Mouse (Mus musculus) forebrain, embryonic 12.5 days (tissue): ENCODE results near the gene Abca16. TPM values are rescaled to one million over a fixed set of nuclear protein-coding genes. Genes with fewer than 3 reads are reported as not detected.

Source experiments
- ATAC-seq: fragments of 200-750 bp; cut with Nextera tagmentation; 2 replicates; pipeline ENCODE4 v1.8.0; 2017; ENCODE audit warnings: moderate TSS enrichment; ENCODE audit not compliant: low FRiP score
- H3K27ac ChIP-seq: fragments of 300-500 bp; sonication (generic); 2 replicates; pipeline ENCODE4 v1.5.1; 2016; ENCODE audit warnings: mild to moderate bottlenecking
- H3K27me3 ChIP-seq: fragments of 300-500 bp; sonication (generic); 2 replicates; pipeline ENCODE4 v1.6.1; 2016; ENCODE audit warnings: mild to moderate bottlenecking
- H3K36me3 ChIP-seq: fragments of 300-500 bp; sonication (generic); replicated peaks from 2 replicates; pipeline ENCODE4 v1.6.1; 2016; ENCODE audit warnings: mild to moderate bottlenecking
- H3K4me1 ChIP-seq: fragments of 300-500 bp; sonication (generic); 2 replicates; pipeline ENCODE4 v1.6.1; 2016
- H3K4me2 ChIP-seq: fragments of 300-500 bp; sonication (generic); 2 replicates; pipeline ENCODE4 v1.6.1; 2016; ENCODE audit warnings: mild to moderate bottlenecking, moderate library complexity
- H3K4me3 ChIP-seq: fragments of 300-500 bp; sonication (generic); replicated peaks from 2 replicates; pipeline ENCODE4 v1.5.1; 2016; ENCODE audit warnings: mild to moderate bottlenecking
- H3K9ac ChIP-seq: fragments of 300-500 bp; sonication (generic); 2 replicates; pipeline ENCODE4 v1.6.1; 2016; ENCODE audit warnings: mild to moderate bottlenecking
- H3K9me3 ChIP-seq: fragments of 300-500 bp; sonication (generic); 2 replicates; pipeline ENCODE4 v1.6.1; 2016
- WGBS: fragments of 180-500 bp; shearing (Covaris S2); methylation state at CpG from one replicate; pipeline ENCODE4 v1.1.7; 2016; 5-methylcytosine and 5-hydroxymethylcytosine counted together
- polyA plus RNA-seq: library from polyadenylated mRNA; unstranded; fragments of >200 nt; fragmentation: Nextera tagmentation; extraction: Ambion mirVana; gene quantifications from 2 replicates; pipeline ENCODE4 v1.2.1, GENCODE M21; 2016

Abca16 gene
- polyA plus RNA-seq: 0.04 TPM in 1 of 2 replicates, not detected in the other

GRCm38 (mm10) chr7:120409447-120409846, at the start of gene Abca16:
Gene Abca16, plus strand, starts transcription at chr7:120409647.
- no peaks in the 10 kb centered on the region for H3K9me3 ChIP-seq
- no peaks in the 10 kb centered on the region for H3K4me1 ChIP-seq
- no peaks in the 10 kb centered on the region for H3K36me3 ChIP-seq
- no peak within 1 kb of the TSS for H3K9ac ChIP-seq
- 82% methylated on average over 10 of the region's 10 CpGs for WGBS
- no peak within 1 kb of the TSS for H3K4me3 ChIP-seq
- H3K27ac ChIP-seq: no peak within 1 kb of the TSS
- no peak for ATAC-seq
- H3K27me3 ChIP-seq: no peaks in the 10 kb centered on the region
- H3K4me2 ChIP-seq: no peak within 1 kb of the TSS

- Histone ChIP-seq H3K4me3 (no peak overlapping the region), H3K4me1 (no peaks in the 10 kb centered on the region)
Measured at GRCm38 (mm10) chr7:120361159-120361558, 48.3 kb upstream of the Abca16 start.

GRCm38 (mm10) chr7:120412391-120412790, 2.9 kb downstream of the Abca16 start:
- Histone ChIP-seq H3K4me3 (no peak overlapping the region), H3K27me3 (no peaks in the 10 kb centered on the region), H3K4me1 (no peaks in the 10 kb centered on the region), H3K9me3 (no peaks in the 10 kb centered on the region), H3K9ac (no peak overlapping the region), H3K27ac (no peak overlapping the region), H3K36me3 (no peaks in the 10 kb centered on the region), H3K4me2 (no peak overlapping the region)
- no peak for ATAC-seq
- WGBS: 86% methylated on average over 1 of the region's 1 CpGs

More at GRCm38 (mm10) chr7:120361159-120361558, 48.3 kb upstream of the Abca16 start:
- H3K9ac ChIP-seq: no peak overlapping the region
- no peak overlapping the region for H3K27ac ChIP-seq
- H3K27me3 ChIP-seq: no peaks in the 10 kb centered on the region
- no peak for ATAC-seq
- no peaks in the 10 kb centered on the region for H3K36me3 ChIP-seq
- H3K9me3 ChIP-seq: no peaks in the 10 kb centered on the region
- 35% methylated on average over 13 of the region's 13 CpGs for WGBS
- H3K4me2 ChIP-seq: no peak overlapping the region

- H3K27me3 ChIP-seq: no peaks in the 10 kb centered on the region
- 29% methylated on average over 3 of the region's 3 CpGs for WGBS
- no peak for ATAC-seq
Measured at GRCm38 (mm10) chr7:120426625-120427024, 17.2 kb downstream of the Abca16 start.

GRCm38 (mm10) chr7:120431464-120431863, 22.0 kb downstream of the Abca16 start:
- Histone ChIP-seq H3K4me1 (no peaks in the 10 kb centered on the region), H3K27ac (no peak overlapping the region)
- no peak for ATAC-seq

More at GRCm38 (mm10) chr7:120426625-120427024, 17.2 kb downstream of the Abca16 start:
- H3K27ac ChIP-seq: no peak overlapping the region
- H3K36me3 ChIP-seq: no peaks in the 10 kb centered on the region
- no peak overlapping the region for H3K4me3 ChIP-seq
- no peak overlapping the region for H3K4me2 ChIP-seq
- H3K9me3 ChIP-seq: no peaks in the 10 kb centered on the region
- H3K9ac ChIP-seq: no peak overlapping the region
- H3K4me1 ChIP-seq: no peaks in the 10 kb centered on the region

GRCm38 (mm10) chr7:120503891-120504662, 94.6 kb downstream of the Abca16 start:
- Histone ChIP-seq H3K9ac (peak overlapping the region; percentile 66), H3K9me3 (no peaks in the 10 kb centered on the region), H3K4me3 (peak overlapping the region; percentile 47), H3K27ac (no peak overlapping the region), H3K36me3 (no peaks in the 10 kb centered on the region), H3K4me1 (peaks cover 4% of the 10 kb centered on the region), H3K4me2 (peak overlapping the region; percentile 85), H3K27me3 (no peaks in the 10 kb centered on the region)
- WGBS: 7% methylated on average over 30 of the region's 31 CpGs
- peak; percentile 84 for ATAC-seq

More at GRCm38 (mm10) chr7:120431464-120431863, 22.0 kb downstream of the Abca16 start:
- Histone ChIP-seq H3K9ac (no peak overlapping the region), H3K27me3 (no peaks in the 10 kb centered on the region), H3K4me2 (no peak overlapping the region), H3K4me3 (no peak overlapping the region), H3K36me3 (no peaks in the 10 kb centered on the region), H3K9me3 (no peaks in the 10 kb centered on the region)

- ATAC-seq: no peak
- Histone ChIP-seq H3K9ac (peak overlapping the region; percentile 66), H3K4me2 (peak overlapping the region; percentile 85), H3K36me3 (no peaks in the 10 kb centered on the region), H3K4me1 (peaks cover 4% of the 10 kb centered on the region), H3K4me3 (peak overlapping the region; percentile 47), H3K27me3 (no peaks in the 10 kb centered on the region), H3K27ac (no peak overlapping the region), H3K9me3 (no peaks in the 10 kb centered on the region)
- WGBS: 29% methylated on average over 5 of the region's 5 CpGs
Measured at GRCm38 (mm10) chr7:120504663-120504979, 95.2 kb downstream of the Abca16 start.

GRCm38 (mm10) chr7:120534805-120535204, 125.4 kb downstream of the Abca16 start:
- Histone ChIP-seq H3K36me3 (no peaks in the 10 kb centered on the region), H3K27ac (no peak overlapping the region), H3K9ac (no peak overlapping the region), H3K4me1 (no peaks in the 10 kb centered on the region), H3K9me3 (no peaks in the 10 kb centered on the region), H3K27me3 (no peaks in the 10 kb centered on the region), H3K4me3 (no peak overlapping the region), H3K4me2 (no peak overlapping the region)
- 82% methylated on average over 2 of the region's 2 CpGs for WGBS
- no peak for ATAC-seq

GRCm38 (mm10) chr7:120552479-120553180, 143.2 kb downstream of the Abca16 start:
- H3K27me3 ChIP-seq: no peaks in the 10 kb centered on the region
- peak; percentile 75 for ATAC-seq
- H3K4me2 ChIP-seq: peak overlapping the region; percentile 44
- H3K4me3 ChIP-seq: peak overlapping the region; percentile 23
- no peak overlapping the region for H3K27ac ChIP-seq
- no peaks in the 10 kb centered on the region for H3K36me3 ChIP-seq
- no peak overlapping the region for H3K9ac ChIP-seq
- WGBS: 42% methylated on average over 12 of the region's 12 CpGs
- peaks cover 4% of the 10 kb centered on the region for H3K4me1 ChIP-seq
- no peaks in the 10 kb centered on the region for H3K9me3 ChIP-seq

- no peak for ATAC-seq
- 46% methylated on average over 12 of the region's 12 CpGs for WGBS
- Histone ChIP-seq H3K27ac (no peak overlapping the region), H3K4me3 (peak overlapping the region; percentile 23), H3K4me2 (peak overlapping the region; percentile 44), H3K27me3 (no peaks in the 10 kb centered on the region), H3K9ac (no peak overlapping the region), H3K36me3 (no peaks in the 10 kb centered on the region), H3K9me3 (no peaks in the 10 kb centered on the region), H3K4me1 (peaks cover 4% of the 10 kb centered on the region)
Measured at GRCm38 (mm10) chr7:120553181-120553551, 143.7 kb downstream of the Abca16 start.

- WGBS: 81% methylated on average over 8 of the region's 8 CpGs
- H3K4me1 ChIP-seq: no peaks in the 10 kb centered on the region
Measured at GRCm38 (mm10) chr7:120567366-120567765, 157.9 kb downstream of the Abca16 start.

GRCm38 (mm10) chr7:120576520-120576919, 167.1 kb downstream of the Abca16 start:
- ATAC-seq: no peak
- Histone ChIP-seq H3K36me3 (no peaks in the 10 kb centered on the region), H3K9me3 (no peaks in the 10 kb centered on the region), H3K4me2 (no peak overlapping the region), H3K27me3 (no peaks in the 10 kb centered on the region), H3K9ac (no peak overlapping the region), H3K27ac (no peak overlapping the region), H3K4me1 (no peaks in the 10 kb centered on the region), H3K4me3 (no peak overlapping the region)
- WGBS: 83% methylated on average over 3 of the region's 3 CpGs

More at GRCm38 (mm10) chr7:120567366-120567765, 157.9 kb downstream of the Abca16 start:
- no peak for ATAC-seq
- H3K4me2 ChIP-seq: no peak overlapping the region
- no peaks in the 10 kb centered on the region for H3K36me3 ChIP-seq
- H3K27ac ChIP-seq: no peak overlapping the region
- H3K27me3 ChIP-seq: no peaks in the 10 kb centered on the region
- H3K4me3 ChIP-seq: no peak overlapping the region
- no peak overlapping the region for H3K9ac ChIP-seq
- H3K9me3 ChIP-seq: no peaks in the 10 kb centered on the region
